Comparison of ENCODE assay signal across 11 mouse cellular contexts in genomic region chr19:22692553-22692952, GRCm38 (mm10).
DNase-seq lines count a peak whose midpoint lies in the region; ATAC-seq and TF ChIP-seq lines count a peak whose summit lies in the region.
"Had no signal": no experiment of that assay in that cellular context is flagged by ENCODE, and none has a peak within 500 bp of the region (broad histone marks: within the 10 kb centered on the region; RNA-seq: fewer than 3 reads in every experiment).

No protein-coding gene starts in this region.

- H3K9me3 ChIP-seq in hindbrain, embryonic 10.5 days, result no peaks in the 10 kb centered on the region
- H3K9me3 ChIP-seq in hindbrain, postnatal 0 days (ENCODE audit: low read length), result no peaks in the 10 kb centered on the region
- no peaks in the 10 kb centered on the region for H3K9me3 ChIP-seq in embryonic facial prominence, embryonic 10.5 days
- no peaks in the 10 kb centered on the region for H3K9me3 ChIP-seq in kidney, embryonic 14.5 days (ENCODE audit: control insufficient read depth, low read length)
- no peaks in the 10 kb centered on the region for H3K9me3 ChIP-seq in liver, embryonic 12.5 days (replicated peaks)
- H3K9me3 ChIP-seq: forebrain, embryonic 15.5 days; heart, embryonic 10.5 days had no signal

- peak overlapping the region; percentile 26; the same call in 1 of the 2 replicates for H3K4me3 ChIP-seq in hindbrain, embryonic 10.5 days
- H3K4me3 ChIP-seq in hindbrain, postnatal 0 days (ENCODE audit: low read length), result no peak overlapping the region
- H3K4me3 ChIP-seq in embryonic facial prominence, embryonic 10.5 days, result 0 out of 2 replicates have a peak overlapping the region, but pooled peaks have one; percentile 21
- H3K4me3 ChIP-seq in kidney, embryonic 14.5 days (ENCODE audit: low read length), result peak overlapping the region; percentile 8; the same call in 1 of the 2 replicates
- no peak overlapping the region for H3K4me3 ChIP-seq in myocyte
- H3K4me3 ChIP-seq in liver, embryonic 12.5 days, result no peak overlapping the region
- H3K4me3 ChIP-seq: forebrain, embryonic 15.5 days; heart, embryonic 10.5 days had no signal

- no peak for ATAC-seq in hindbrain, postnatal 0 days
- peak; percentile 71 for ATAC-seq in kidney, embryonic 14.5 days (ENCODE audit: low FRiP score, low TSS enrichment)
- no peak for ATAC-seq in liver, embryonic 12.5 days
- ATAC-seq in CD4-positive, CD25-positive, alpha-beta regulatory T cell, adult 4 months, result no peak
- ATAC-seq: forebrain, embryonic 15.5 days had no signal

- H3K4me1 ChIP-seq in hindbrain, embryonic 10.5 days (replicated peaks), result peaks cover 36% of the 10 kb centered on the region
- no peaks in the 10 kb centered on the region for H3K4me1 ChIP-seq in hindbrain, postnatal 0 days (ENCODE audit: insufficient read depth, low read length)
- H3K4me1 ChIP-seq in embryonic facial prominence, embryonic 10.5 days, result peaks cover 10% of the 10 kb centered on the region; the same call in 1 of the 2 replicates
- peaks cover 14% of the 10 kb centered on the region; the same call in 1 of the 2 replicates for H3K4me1 ChIP-seq in kidney, embryonic 14.5 days (ENCODE audit: control insufficient read depth, insufficient read depth, low read length)
- no peaks in the 10 kb centered on the region for H3K4me1 ChIP-seq in liver, embryonic 12.5 days
- H3K4me1 ChIP-seq: forebrain, embryonic 15.5 days; heart, embryonic 10.5 days had no signal

- H3K36me3 ChIP-seq in hindbrain, embryonic 10.5 days, result no peaks in the 10 kb centered on the region
- no peaks in the 10 kb centered on the region for H3K36me3 ChIP-seq in hindbrain, postnatal 0 days (ENCODE audit: insufficient read depth, low read length)
- no peaks in the 10 kb centered on the region for H3K36me3 ChIP-seq in embryonic facial prominence, embryonic 10.5 days (replicated peaks)
- H3K36me3 ChIP-seq in kidney, embryonic 14.5 days (ENCODE audit: control insufficient read depth, insufficient read depth, low read length), result no peaks in the 10 kb centered on the region
- no peaks in the 10 kb centered on the region for H3K36me3 ChIP-seq in myocyte (ENCODE audit: control insufficient read depth, insufficient read depth)
- H3K36me3 ChIP-seq in liver, embryonic 12.5 days, result no peaks in the 10 kb centered on the region
- H3K36me3 ChIP-seq: forebrain, embryonic 15.5 days; heart, embryonic 10.5 days had no signal

- no peak overlapping the region for H3K4me2 ChIP-seq in hindbrain, postnatal 0 days (ENCODE audit: low read depth, low read length)
- H3K4me2 ChIP-seq in kidney, embryonic 14.5 days (replicated peaks; ENCODE audit: low read depth, low read length), result peak overlapping the region; percentile 9; the same call in 1 of the 2 replicates
- H3K4me2 ChIP-seq in myocyte (ENCODE audit: low read depth), result peak overlapping the region; percentile 18
- H3K4me2 ChIP-seq in liver, embryonic 12.5 days, result no peak overlapping the region
- H3K4me2 ChIP-seq: forebrain, embryonic 15.5 days had no signal

- TF ChIP-seq POLR2A in myocyte (IDR thresholded peaks at IDR 0.05; ENCODE audit: insufficient read length, low read depth), result no peak

- no peak for DNase-seq in hindbrain, embryonic 10.5 days (ENCODE audit: low spot score)
- no peak for DNase-seq in hindbrain, postnatal 0 days (ENCODE audit: low spot score)
- no peak for DNase-seq in embryonic facial prominence, embryonic 10.5 days (ENCODE audit: low spot score)
- DNase-seq: lung, postnatal 4 days had no signal

- no peaks in the 10 kb centered on the region for H3K27me3 ChIP-seq in hindbrain, embryonic 10.5 days (ENCODE audit: insufficient read depth, poor library complexity, severe bottlenecking)
- no peaks in the 10 kb centered on the region for H3K27me3 ChIP-seq in hindbrain, postnatal 0 days (ENCODE audit: insufficient read depth, low read length)
- no peaks in the 10 kb centered on the region for H3K27me3 ChIP-seq in embryonic facial prominence, embryonic 10.5 days (replicated peaks; ENCODE audit: low read depth, poor library complexity, severe bottlenecking)
- no peaks in the 10 kb centered on the region for H3K27me3 ChIP-seq in kidney, embryonic 14.5 days (ENCODE audit: control insufficient read depth, insufficient read depth, low read length)
- no peaks in the 10 kb centered on the region for H3K27me3 ChIP-seq in myocyte (ENCODE audit: control insufficient read depth, insufficient read depth, insufficient read length)
- no peaks in the 10 kb centered on the region for H3K27me3 ChIP-seq in liver, embryonic 12.5 days (replicated peaks)

- TF ChIP-seq CTCF in hindbrain, postnatal 0 days (IDR thresholded peaks at IDR 0.05; ENCODE audit: low read depth), result no peak

- H3K27ac ChIP-seq in hindbrain, embryonic 10.5 days, result peak overlapping the region; percentile 75
- no peak overlapping the region for H3K27ac ChIP-seq in hindbrain, postnatal 0 days
- H3K27ac ChIP-seq in embryonic facial prominence, embryonic 10.5 days (replicated peaks), result peak overlapping the region; percentile 48; the same call in 1 of the 2 replicates
- H3K27ac ChIP-seq in kidney, embryonic 14.5 days (ENCODE audit: low read depth, low read length), result peak overlapping the region; percentile 53; the same call in 1 of the 2 replicates
- H3K27ac ChIP-seq in liver, embryonic 12.5 days, result no peak overlapping the region
- H3K27ac ChIP-seq: forebrain, embryonic 15.5 days; heart, embryonic 10.5 days; liver, embryonic 14.5 days had no signal

- WGBS in hindbrain, embryonic 10.5 days, result 40% methylated on average over 4 of the region's 4 CpGs
- 26% methylated on average over 4 of the region's 4 CpGs for WGBS in hindbrain, postnatal 0 days
- WGBS in embryonic facial prominence, embryonic 10.5 days, result 50% methylated on average over 4 of the region's 4 CpGs
- WGBS in kidney, embryonic 14.5 days, result 14% methylated on average over 4 of the region's 4 CpGs
- WGBS in liver, embryonic 12.5 days (ENCODE audit: insufficient replicate concordance), result 74% methylated on average over 4 of the region's 4 CpGs

- no peak overlapping the region for H3ac ChIP-seq in myocyte (ENCODE audit: control insufficient read depth, insufficient read length)

- no peaks in the 10 kb centered on the region for H3K79me2 ChIP-seq in myocyte (ENCODE audit: control insufficient read depth, insufficient read depth)

- no peak overlapping the region for H3K9ac ChIP-seq in hindbrain, postnatal 0 days (replicated peaks; ENCODE audit: low read length)
- no peak overlapping the region for H3K9ac ChIP-seq in kidney, embryonic 14.5 days (ENCODE audit: low read depth, low read length)
- no peak overlapping the region for H3K9ac ChIP-seq in liver, embryonic 12.5 days
- H3K9ac ChIP-seq: forebrain, embryonic 15.5 days; liver, embryonic 14.5 days had no signal

TF ChIP-seq in myocyte, 11 proteins besides CTCF, POLR2A, EP300 and RAD21:
- no peak for TF ChIP-seq REST (IDR thresholded peaks at IDR 0.05; ENCODE audit: insufficient read depth, insufficient read length)
- TF ChIP-seq USF1 (IDR thresholded peaks at IDR 0.05; ENCODE audit: low read depth), result no peak
- no peak for TF ChIP-seq MAX (IDR thresholded peaks at IDR 0.05; ENCODE audit: low read depth)
- TF ChIP-seq TCF12 (IDR thresholded peaks at IDR 0.05; ENCODE audit: insufficient read depth, poor library complexity, severe bottlenecking), result no peak
- no peak for TF ChIP-seq MYOG (IDR thresholded peaks at IDR 0.05; ENCODE audit: control insufficient read depth in 1 of 3, insufficient read depth in 1 of 3, insufficient read length in 2 of 3, low read depth in 2 of 3)
- TF ChIP-seq SRF (IDR thresholded peaks at IDR 0.05; ENCODE audit: control insufficient read depth, insufficient read length, low read depth), result no peak
- TF ChIP-seq MYOD1 (IDR thresholded peaks at IDR 0.05; ENCODE audit: control insufficient read depth in 1 of 3, insufficient read length in 2 of 3, low read depth in 2 of 3), result no peak
- TF ChIP-seq CEBPB (IDR thresholded peaks at IDR 0.05; ENCODE audit: insufficient read depth, poor library complexity, severe bottlenecking), result no peak
- TF ChIP-seq POLR2AphosphoS2 (IDR thresholded peaks at IDR 0.05; ENCODE audit: insufficient read length, low read depth), result no peak

Comparison
In these comparisons a context has a peak if more than half of its experiments do, and no peak if none do; other contexts are left out.
1. H3K27ac ChIP-seq: peak in hindbrain, embryonic 10.5 days (single experiment), embryonic facial prominence, embryonic 10.5 days (single experiment) and kidney, embryonic 14.5 days (single experiment); none in hindbrain, postnatal 0 days (single experiment) and liver, embryonic 12.5 days (single experiment).
2. H3K4me3 ChIP-seq: peak in hindbrain, embryonic 10.5 days (single experiment), embryonic facial prominence, embryonic 10.5 days (single experiment) and kidney, embryonic 14.5 days (single experiment); none in hindbrain, postnatal 0 days (single experiment), myocyte (single experiment) and liver, embryonic 12.5 days (single experiment).
3. H3K4me2 ChIP-seq: peak in kidney, embryonic 14.5 days (single experiment) and myocyte (single experiment); none in hindbrain, postnatal 0 days (single experiment) and liver, embryonic 12.5 days (single experiment).